Mouse (Mus musculus): Measurements from ENCODE around the gene Pex16.

Pex16 gene

GRCm38 (mm10) chr2:92370821-92371805 lies 3.4 kb upstream of the Pex16 start:
- DNase-seq: no peak

DNA sequence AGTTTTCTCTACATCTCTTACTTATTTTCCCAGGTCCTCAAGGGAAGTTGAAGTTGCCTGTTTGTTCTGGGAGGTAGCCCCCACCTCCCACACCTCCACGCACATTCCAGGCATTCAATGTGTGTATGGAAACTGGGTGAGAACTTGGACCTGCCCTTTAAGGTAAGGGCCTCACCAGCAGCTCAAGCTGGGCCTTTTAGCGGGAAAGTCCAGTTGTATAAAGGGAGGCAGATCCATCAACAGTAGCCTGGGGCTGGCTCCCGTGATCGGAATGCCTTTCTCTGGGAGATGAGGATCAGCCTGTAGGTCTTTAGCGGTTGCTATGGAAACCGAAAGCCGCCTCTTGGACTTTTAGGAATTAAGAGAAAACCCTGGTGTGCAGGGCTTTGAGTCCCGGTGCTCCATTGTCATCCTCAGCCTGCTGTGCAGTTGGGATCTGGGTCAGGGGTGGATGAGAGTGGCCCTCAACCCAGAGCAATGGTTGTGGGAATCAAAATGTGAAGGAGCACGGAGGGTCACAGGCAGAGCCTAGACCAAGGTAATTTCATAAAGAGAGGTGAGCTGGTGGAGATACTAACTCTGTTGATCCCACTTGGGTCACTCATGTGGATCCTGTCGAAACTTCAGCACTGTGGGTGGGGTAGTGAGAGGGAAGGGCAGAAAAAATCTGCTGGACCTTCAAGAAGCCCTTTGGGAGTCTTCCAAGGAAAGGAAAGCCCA lies 2.3 kb upstream of the Pex16 start:
- no peak for DNase-seq

DNA sequence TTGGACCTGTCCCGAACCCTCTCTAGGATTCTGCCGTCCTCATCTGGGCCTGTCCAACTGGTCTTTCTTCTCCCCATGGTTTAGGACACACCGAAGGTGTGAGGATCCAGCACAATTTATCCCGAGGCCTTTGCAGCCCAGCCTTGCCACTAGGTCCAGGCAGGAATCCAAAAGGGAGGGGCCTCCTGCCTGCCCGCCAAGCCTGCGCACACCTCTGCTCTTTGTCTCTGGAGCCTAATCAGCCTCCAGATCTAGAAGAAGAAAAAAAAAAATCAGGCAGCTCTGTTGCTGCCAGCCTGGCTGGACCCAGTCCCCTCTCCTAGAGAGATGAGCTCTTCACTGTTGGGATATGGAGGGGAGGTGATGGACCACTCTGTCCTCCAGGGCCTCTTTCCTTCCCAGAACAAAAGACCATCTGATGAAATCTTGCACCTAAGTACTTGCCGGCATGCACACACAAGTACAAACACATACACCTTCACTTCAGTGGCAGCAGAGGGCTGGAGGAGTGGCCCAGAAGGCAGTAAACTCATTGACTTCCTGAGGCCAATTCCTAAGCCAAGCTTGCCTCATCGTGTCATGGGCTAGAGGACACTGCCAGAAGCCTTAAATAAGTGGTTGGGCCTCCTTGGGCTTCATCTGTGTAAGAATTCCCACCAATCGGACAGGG lies 1.6 kb upstream of the Pex16 start:
- DNase-seq: no peak

DNA sequence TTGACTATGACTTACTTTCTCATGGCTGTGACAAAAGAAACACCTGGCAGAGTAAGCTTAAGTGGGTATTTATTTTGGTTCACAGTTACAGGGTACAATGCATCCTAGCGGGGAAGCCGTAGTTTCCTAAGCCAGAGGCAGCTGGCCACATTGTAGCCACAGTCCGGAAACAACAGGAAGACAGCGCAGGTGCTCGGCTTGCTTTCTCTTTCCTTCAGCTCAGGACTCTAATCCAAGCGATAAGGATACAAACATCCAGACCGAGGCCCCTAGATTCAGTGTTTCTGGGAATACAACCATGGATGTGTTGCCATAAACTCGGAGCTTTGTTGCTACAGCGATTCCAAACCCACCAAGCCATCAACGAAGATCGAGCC lies 1.1 kb upstream of the Pex16 start:
- no peak for DNase-seq

DNA sequence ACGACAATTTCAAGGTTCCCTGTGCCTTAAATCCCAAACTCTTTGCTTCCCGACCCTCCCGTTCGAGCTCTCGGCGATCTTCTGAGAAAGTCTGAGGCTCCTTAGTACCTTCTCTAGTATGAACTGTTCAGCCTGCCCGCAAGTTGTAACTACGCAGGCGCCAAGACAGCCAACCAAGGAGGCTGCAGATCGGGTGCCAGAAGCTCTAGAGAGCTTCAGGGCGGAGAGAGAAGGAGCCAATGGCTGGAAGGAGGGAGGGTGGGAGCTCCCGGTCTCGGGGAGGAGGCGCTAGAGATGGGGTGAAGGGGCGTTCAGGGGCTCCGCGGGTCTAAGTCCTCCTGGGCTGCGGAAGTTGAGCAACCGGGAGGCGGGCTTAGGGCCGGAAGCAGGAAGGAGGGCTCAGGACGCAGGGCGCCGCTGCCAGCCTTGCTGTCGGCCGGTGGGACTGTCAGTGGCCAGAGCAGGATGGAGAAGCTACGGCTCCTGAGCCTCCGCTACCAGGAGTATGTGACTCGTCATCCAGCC lies 685 bp downstream of the Pex16 start:
- peak; percentile 96 to 98 for DNase-seq

DNA sequence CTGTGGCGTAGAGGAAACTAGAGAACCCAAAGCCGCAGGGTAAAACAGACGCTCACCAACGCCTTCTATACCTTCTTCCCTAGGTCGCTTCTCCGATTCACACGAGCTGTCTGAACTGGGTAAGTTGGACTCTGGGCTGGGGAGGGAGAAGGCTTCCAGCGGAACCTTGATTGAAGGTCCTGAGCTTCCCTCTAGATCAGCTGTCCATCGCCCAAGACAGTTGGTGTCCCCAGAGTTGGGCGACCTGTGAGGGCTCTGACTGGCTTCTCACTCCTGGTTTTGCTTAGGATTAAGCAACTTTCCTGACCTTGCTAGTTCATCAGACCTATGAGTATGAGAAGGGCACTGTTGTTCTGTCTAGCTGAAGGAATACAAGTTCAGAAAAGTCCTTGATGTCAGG lies 1.3 kb downstream of the Pex16 start:
- DNase-seq: no peak

DNA sequence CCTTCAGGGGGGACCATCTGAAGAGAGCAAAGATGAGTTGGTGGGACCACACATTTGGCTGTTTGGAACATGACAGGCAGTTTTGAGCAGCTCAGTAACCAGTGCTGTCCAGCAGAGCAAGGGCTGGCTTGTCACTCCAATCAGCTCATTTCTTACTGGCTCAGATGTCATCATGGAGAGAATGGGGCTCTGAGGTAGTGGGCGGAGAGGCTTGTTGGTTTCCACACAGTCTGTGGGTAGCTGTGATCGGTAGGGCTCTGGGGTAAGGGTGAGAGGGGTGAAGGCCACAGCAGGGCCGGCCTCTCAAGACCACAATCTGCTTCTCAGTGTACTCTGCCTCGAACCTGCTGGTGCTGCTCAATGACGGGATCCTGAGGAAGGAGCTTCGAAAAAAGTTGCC lies 1.8 kb downstream of the Pex16 start:
- no peak for DNase-seq

DNA sequence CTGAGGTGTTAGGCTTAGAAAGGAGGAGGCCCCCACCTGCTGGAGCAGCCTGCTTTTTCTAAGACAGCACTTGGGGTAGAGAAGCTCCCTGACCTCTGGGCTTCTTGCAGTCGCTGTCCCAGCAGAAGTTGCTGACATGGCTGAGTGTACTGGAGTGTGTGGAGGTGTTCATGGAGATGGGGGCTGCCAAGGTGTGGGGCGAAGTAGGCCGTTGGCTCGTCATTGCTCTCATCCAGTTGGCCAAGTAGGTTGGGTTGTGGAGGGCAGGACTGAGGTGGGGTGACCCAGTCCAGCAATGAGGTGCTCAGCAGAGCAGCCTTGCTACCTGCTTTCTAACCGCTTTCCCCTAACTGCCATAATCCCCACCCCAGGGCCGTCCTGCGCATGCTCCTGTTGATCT lies 2.8 kb downstream of the Pex16 start:
- no peak for DNase-seq

DNA sequence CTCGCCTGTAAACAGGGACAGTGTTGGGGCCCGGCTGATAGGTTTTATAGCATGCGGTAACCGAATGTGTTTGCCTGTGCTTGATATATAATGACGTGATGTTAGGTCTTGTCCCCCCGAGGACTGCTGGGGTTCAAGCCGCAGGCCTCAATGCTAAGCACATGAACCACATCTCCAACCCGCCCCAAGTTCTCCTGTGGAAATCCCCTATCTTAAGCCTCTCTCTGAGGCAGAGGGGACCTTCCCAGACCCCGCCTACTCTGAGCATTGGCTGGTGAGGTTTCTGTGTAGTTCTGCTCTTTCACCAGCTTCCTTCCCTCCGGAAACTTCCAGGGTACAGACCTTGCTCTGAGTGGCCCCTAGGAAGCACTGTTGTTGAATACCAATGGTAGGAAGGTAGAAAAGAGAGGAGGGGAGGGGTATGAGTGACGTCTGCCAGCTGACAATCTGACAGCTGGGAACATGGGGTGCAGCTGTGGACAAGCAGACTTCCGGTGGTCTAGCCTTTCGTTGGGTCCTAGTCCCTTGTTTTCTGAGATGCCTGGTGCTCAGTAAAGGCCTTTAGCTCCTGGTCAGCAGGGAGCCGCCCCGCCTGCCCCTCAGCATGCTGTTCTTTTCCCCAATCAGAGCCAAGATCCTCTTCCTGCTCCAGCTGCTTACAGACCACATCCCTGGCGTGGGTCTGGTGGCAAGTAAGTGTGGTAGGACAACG lies 5.5 kb downstream of the Pex16 start:
- no peak for DNase-seq

- no peak for DNase-seq
Observed at GRCm38 (mm10) chr2:92380495-92381050, 6.1 kb downstream of the Pex16 start.

DNA sequence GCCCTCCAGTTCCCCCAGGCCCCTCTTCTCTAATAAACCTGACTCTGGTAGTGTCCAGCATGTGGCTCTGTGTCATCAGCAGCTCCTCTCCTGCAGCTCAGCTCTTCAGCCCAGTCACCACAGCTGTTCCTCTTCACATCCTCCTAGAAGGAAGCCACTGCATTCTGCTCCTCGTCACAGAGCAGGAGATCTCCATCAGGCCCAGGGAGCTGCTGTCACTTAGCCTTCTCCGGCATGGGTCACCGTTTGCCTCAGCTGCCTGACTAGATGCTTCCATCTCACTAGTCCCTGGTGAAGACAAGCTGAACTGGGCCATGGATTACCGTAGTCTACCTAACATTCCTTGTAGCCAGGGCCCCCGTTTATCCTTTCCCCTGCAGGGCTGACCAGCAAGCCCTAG lies 6.7 kb downstream of the Pex16 start:
- no peak for DNase-seq

DNA sequence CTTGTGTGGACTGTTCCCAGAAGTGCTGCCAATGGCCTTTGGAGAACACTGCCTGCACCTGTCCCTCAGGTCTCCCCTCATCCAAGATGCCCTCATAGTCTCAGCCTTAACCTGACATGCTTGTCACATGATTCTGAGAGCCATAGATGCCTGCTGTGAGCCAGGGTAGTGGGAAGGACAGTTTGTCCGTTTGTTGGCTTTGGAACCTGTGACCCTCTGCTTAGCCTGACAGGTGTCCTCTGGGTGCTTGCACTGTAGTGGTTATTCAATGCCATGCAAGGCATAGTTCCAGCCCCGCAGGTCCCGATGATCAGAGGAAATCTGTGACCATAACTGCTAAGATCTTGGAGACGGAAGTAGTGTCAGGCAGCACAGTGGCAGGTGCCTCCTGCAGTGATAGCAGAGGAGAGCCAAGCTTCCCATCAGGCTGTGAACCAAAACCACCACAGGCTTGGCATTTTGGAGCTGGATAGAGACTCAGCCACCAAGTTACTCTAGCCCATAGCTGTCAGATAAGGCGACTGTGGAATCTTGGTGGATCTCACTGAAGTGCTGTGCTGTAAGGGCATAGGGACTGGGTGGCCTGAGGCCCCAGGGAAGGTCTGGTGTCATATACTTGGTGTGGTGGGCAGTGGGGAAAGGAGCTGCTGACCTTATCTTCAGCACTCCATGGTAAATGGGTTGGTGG lies 7.6 kb downstream of the Pex16 start, which contains the start of gene 1700029I15Rik:
Gene 1700029I15Rik, plus strand, starts transcription at position 638 of the 688 bp plus-strand sequence.
- DNase-seq: no peak

- DNase-seq: no peak
Observed at GRCm38 (mm10) chr2:92382759-92383158, 8.3 kb downstream of the Pex16 start.

- no peak for DNase-seq
Observed at GRCm38 (mm10) chr2:92384101-92384500, 9.6 kb downstream of the Pex16 start.

- DNase-seq: no peak
Observed at GRCm38 (mm10) chr2:92385113-92386051, 10.9 kb downstream of the Pex16 start.

GRCm38 (mm10) chr2:92386821-92387570 lies 12.5 kb downstream of the Pex16 start:
- no peak for DNase-seq

- DNase-seq: no peak
Observed at GRCm38 (mm10) chr2:92387646-92388045, 13.2 kb downstream of the Pex16 start.

DNA sequence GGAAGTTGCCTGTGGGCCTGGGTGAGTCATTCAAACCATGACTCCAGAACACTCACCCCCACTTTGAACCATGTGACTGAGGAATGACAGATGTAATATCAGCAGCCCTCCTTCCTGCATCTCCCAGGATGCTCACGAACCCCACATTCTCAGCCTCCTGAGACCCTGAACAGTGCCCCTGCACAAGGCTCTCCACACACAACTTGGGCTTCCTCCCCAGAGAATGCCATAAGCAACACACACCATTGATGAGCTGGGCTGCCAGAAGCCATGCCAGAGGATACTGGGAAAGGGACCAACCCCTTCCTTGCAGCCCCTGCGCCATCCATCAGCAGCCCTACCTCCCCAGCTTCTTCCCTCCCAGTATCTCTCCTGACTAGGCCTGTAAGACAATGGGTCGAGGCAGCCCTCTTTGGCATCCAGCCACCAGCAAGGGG lies 13.6 kb downstream of the Pex16 start:
- DNase-seq: no peak

DNA sequence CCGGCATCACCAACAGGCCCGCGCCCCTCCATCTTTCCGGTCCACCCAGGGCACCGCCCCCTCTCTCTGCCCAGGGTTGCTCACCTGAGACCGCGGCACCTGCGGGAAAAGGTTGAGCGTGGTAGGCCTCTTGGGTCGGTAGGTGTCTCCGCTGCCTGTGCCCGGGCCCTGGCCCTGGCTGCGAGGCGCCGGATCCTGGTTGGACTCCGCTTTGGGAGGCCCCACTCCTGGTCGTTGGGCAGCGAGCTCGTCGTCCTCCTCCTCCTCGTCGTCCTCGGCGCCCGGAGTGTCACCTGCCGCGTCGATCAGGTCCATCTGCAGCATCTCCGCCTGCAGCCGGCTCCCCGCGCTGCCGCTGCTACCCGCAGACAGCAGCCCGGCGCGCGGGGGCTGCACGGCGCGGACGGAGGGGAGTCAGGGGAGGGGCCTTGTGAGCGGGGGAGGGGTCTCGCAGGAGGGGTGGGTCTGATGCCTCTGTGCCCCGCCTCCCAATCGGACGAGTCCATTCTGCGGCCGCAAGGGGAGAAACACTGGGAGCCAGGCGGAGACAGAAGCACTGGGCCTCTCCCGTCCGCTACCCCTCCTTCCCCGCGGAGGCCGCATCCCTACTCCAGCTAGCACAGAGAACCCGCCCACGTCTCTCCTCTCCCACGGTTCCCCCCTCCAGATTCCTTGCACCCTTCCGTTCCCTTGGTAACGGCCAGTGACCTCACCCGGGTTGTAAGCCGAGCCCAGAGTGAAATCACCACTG lies 14.6 kb downstream of the Pex16 start:
- DNase-seq: peak; percentile 31 to 46

Measured in thymus, adult 18-20 months (tissue).